Mouse (Mus musculus) liver, postnatal 0 days (tissue): ENCODE data around the gene Kcng1.

Experiments used
- CTCF ChIP-seq: sonication (generic); IDR thresholded peaks from 2 replicates; pipeline ENCODE4 v1.5.1; 2016; ENCODE audit warnings: antibody characterized with exemption, low read depth
- EP300 ChIP-seq: IDR thresholded peaks from 2 replicates; pipeline ENCODE4 v1.6.1; 2016; ENCODE audit warnings: antibody characterized with exemption, low read depth, mild to moderate bottlenecking

GRCm38 (mm10) chr2:168292521-168292920 lies 11.0 kb upstream of the Kcng1 start:
- TF ChIP-seq CTCF = no peak
- TF ChIP-seq EP300 = no peak
